Mouse (Mus musculus) neural tube, embryonic 13.5 days (tissue): ENCODE results near the gene Tmem205. TPM values are rescaled to one million over a fixed set of nuclear protein-coding genes. Genes with fewer than 3 reads are reported as not detected.
A peak's percentile ranks its signal among the peaks of the same experiment; 100 is the strongest.

Experiments used
- ATAC-seq: fragments of 200-750 bp; cut with Nextera tagmentation; 2 replicates; pipeline ENCODE4 v1.8.0; 2017; ENCODE audit warnings: low read depth, mild to moderate bottlenecking, moderate TSS enrichment, moderate library complexity
- H3K27ac ChIP-seq: fragments of 300-500 bp; sonication (generic); replicated peaks from 2 replicates; pipeline ENCODE4 v1.5.1; 2015; ENCODE audit warnings: moderate library complexity, mild to moderate bottlenecking, inconsistent platforms
- H3K27me3 ChIP-seq: fragments of 300-500 bp; sonication (generic); 2 replicates; pipeline ENCODE4 v1.6.1; 2015; ENCODE audit warnings: mild to moderate bottlenecking, inconsistent platforms
- H3K36me3 ChIP-seq: fragments of 300-500 bp; sonication (generic); 2 replicates; pipeline ENCODE4 v1.6.1; 2015; ENCODE audit warnings: mild to moderate bottlenecking, inconsistent platforms
- H3K4me1 ChIP-seq: fragments of 300-500 bp; sonication (generic); replicated peaks from 2 replicates; pipeline ENCODE4 v1.6.1; 2015; ENCODE audit warnings: inconsistent platforms
- H3K4me2 ChIP-seq: fragments of 300-500 bp; sonication (generic); 2 replicates; pipeline ENCODE4 v1.6.1; 2015; ENCODE audit warnings: inconsistent platforms, mild to moderate bottlenecking, moderate library complexity
- H3K4me3 ChIP-seq: fragments of 300-500 bp; sonication (generic); 2 replicates; pipeline ENCODE4 v1.5.1; 2015; ENCODE audit warnings: mild to moderate bottlenecking, inconsistent platforms
- H3K9ac ChIP-seq: fragments of 300-500 bp; sonication (generic); 2 replicates; pipeline ENCODE4 v1.6.1; 2015; ENCODE audit warnings: moderate library complexity, mild to moderate bottlenecking, inconsistent platforms
- H3K9me3 ChIP-seq: fragments of 300-500 bp; sonication (generic); 2 replicates; pipeline ENCODE4 v1.6.1; 2016; ENCODE audit warnings: inconsistent platforms
- WGBS: fragments of 180-500 bp; shearing (Covaris S2); methylation state at CpG from one replicate; pipeline ENCODE4 v1.1.7; 2015; 5-methylcytosine and 5-hydroxymethylcytosine counted together
- polyA plus RNA-seq: library from polyadenylated mRNA; unstranded; fragments of >200 nt; fragmentation: Nextera tagmentation; extraction: Ambion mirVana; gene quantifications from 2 replicates; pipeline ENCODE4 v1.2.1, GENCODE M21; 2015

Gene Tmem205
- polyA plus RNA-seq, result 41.7 and 47.4 TPM in 2 replicates

- H3K36me3 ChIP-seq, result peaks cover 7% of the 10 kb centered on the region; the same call in 1 of the 2 replicates
- H3K27ac ChIP-seq, result peak within 1 kb of the TSS; percentile 71
- H3K9me3 ChIP-seq, result no peaks in the 10 kb centered on the region
- H3K4me1 ChIP-seq, result peaks cover 16% of the 10 kb centered on the region
- peak within 1 kb of the TSS; percentile 52 for H3K4me3 ChIP-seq
- H3K4me2 ChIP-seq, result peak within 1 kb of the TSS; percentile 67
- peak; percentile 97 for ATAC-seq
- no peaks in the 10 kb centered on the region for H3K27me3 ChIP-seq
- H3K9ac ChIP-seq, result peak within 1 kb of the TSS; percentile 79
- under 1% methylated on average over 28 of the region's 28 CpGs for WGBS
Observed at GRCm38 (mm10) chr9:21927208-21927753, at the start of gene Tmem205, which contains the start of gene Ccdc159. Gene Tmem205 (minus strand): TSS chr9:21927556. Gene Ccdc159 (plus strand): TSS chr9:21927471.

DNA sequence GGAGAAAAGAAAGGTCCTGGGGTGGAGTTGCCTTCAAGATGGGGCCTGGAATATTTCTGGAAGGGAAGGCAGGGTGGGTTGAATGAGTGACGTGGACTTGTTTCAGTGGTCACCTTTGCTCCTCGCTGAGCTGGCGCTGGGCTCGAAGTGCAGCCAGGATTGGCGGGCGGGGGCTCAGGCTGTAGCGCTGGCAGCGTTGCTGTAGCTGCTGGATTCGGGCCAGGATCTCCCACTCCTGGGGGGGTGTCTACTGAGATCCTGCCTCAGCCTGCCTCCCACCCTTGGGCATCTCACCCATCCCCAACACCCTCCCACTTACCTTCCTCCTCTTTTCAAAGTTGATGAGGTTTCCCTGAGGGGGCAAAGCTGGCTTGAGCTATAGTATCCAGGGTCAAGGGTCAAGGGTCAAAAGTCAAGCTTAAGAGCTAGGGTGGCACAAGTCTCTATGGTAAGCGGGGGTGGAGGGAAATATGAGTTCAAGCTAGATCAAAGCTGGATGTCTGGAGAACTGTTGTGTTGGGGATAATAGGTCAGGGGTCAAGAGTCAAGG lies 49.3 kb upstream of the Tmem205 start:
- H3K9me3 ChIP-seq, result no peaks in the 10 kb centered on the region
- H3K27ac ChIP-seq, result no peak overlapping the region
- 90% methylated on average over 10 of the region's 10 CpGs for WGBS

DNA sequence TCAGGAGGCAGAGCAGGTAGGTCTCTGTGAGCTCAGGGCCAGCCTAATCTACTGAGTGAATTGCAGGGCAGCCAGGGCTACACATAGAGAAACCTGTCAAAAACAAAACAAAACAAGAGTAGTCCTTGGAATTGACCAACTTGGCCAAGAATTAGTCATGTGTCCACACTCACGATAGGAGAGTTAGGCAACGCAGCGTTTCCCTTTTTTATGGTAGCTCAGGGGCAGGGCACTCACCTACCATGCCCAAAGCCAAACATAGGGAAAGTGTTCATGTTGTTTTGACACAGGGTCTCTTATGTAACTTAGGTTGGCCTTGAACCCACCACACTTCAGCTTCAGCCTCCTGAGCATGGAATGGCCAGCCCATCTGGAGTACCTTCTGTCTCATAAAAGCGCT lies 41.9 kb upstream of the Tmem205 start:
- no peak overlapping the region for H3K27ac ChIP-seq
- no peak for ATAC-seq
- H3K4me2 ChIP-seq, result no peak overlapping the region
- H3K4me3 ChIP-seq, result no peak overlapping the region
- WGBS, result 92% methylated on average over 4 of the region's 4 CpGs
- H3K36me3 ChIP-seq, result no peaks in the 10 kb centered on the region
- no peak overlapping the region for H3K9ac ChIP-seq
- H3K27me3 ChIP-seq, result peaks cover 4% of the 10 kb centered on the region
- no peaks in the 10 kb centered on the region for H3K4me1 ChIP-seq
- no peaks in the 10 kb centered on the region for H3K9me3 ChIP-seq

More for the DNA sequence above, 49.3 kb upstream of the Tmem205 start:
- H3K27me3 ChIP-seq, result no peaks in the 10 kb centered on the region
- no peak overlapping the region for H3K4me2 ChIP-seq
- H3K9ac ChIP-seq, result no peak overlapping the region
- H3K36me3 ChIP-seq, result no peaks in the 10 kb centered on the region
- H3K4me1 ChIP-seq, result no peaks in the 10 kb centered on the region
- ATAC-seq, result no peak
- no peak overlapping the region for H3K4me3 ChIP-seq

GRCm38 (mm10) chr9:21968883-21969282 lies 41.5 kb upstream of the Tmem205 start:
- Histone ChIP-seq H3K9me3 (no peaks in the 10 kb centered on the region), H3K27me3 (peaks cover 8% of the 10 kb centered on the region), H3K4me2 (no peak overlapping the region), H3K9ac (no peak overlapping the region), H3K36me3 (no peaks in the 10 kb centered on the region), H3K4me3 (no peak overlapping the region), H3K27ac (no peak overlapping the region), H3K4me1 (no peaks in the 10 kb centered on the region; the same call in 1 of the 2 replicates)
- ATAC-seq, result no peak
- WGBS, result 72% methylated on average over 6 of the region's 6 CpGs

GRCm38 (mm10) chr9:21963417-21963816 lies 36.1 kb upstream of the Tmem205 start, which contains the start of gene Epor:
Gene Epor (minus strand): TSS chr9:21963506.
- Histone ChIP-seq H3K27me3 (peaks cover 59% of the 10 kb centered on the region), H3K9ac (peak within 1 kb of the TSS; percentile 59), H3K36me3 (no peaks in the 10 kb centered on the region), H3K27ac (no peak within 1 kb of the TSS), H3K9me3 (no peaks in the 10 kb centered on the region), H3K4me3 (peak within 1 kb of the TSS; percentile 35), H3K4me1 (peaks cover 33% of the 10 kb centered on the region), H3K4me2 (peak within 1 kb of the TSS; percentile 61)
- ATAC-seq, result 0 out of 2 replicates have a peak, but pooled peaks have one; percentile 16
- WGBS, result 16% methylated on average over 8 of the region's 8 CpGs

GRCm38 (mm10) chr9:21962416-21963059 lies 35.2 kb upstream of the Tmem205 start:
- H3K4me3 ChIP-seq, result peak overlapping the region; percentile 35
- peaks cover 33% of the 10 kb centered on the region for H3K4me1 ChIP-seq
- peaks cover 56% of the 10 kb centered on the region for H3K27me3 ChIP-seq
- H3K4me2 ChIP-seq, result peak overlapping the region; percentile 61
- H3K9me3 ChIP-seq, result no peaks in the 10 kb centered on the region
- ATAC-seq, result peak; percentile 41
- H3K36me3 ChIP-seq, result no peaks in the 10 kb centered on the region
- H3K9ac ChIP-seq, result peak overlapping the region; percentile 59
- no peak overlapping the region for H3K27ac ChIP-seq
- 3% methylated on average over 34 of the region's 34 CpGs for WGBS

- no peaks in the 10 kb centered on the region for H3K36me3 ChIP-seq
- peak overlapping the region; percentile 61 for H3K4me2 ChIP-seq
- H3K4me3 ChIP-seq, result peak overlapping the region; percentile 35
- under 1% methylated on average over 15 of the region's 15 CpGs for WGBS
- peaks cover 33% of the 10 kb centered on the region for H3K4me1 ChIP-seq
- ATAC-seq, result no peak
- H3K27me3 ChIP-seq, result peaks cover 56% of the 10 kb centered on the region
- H3K9me3 ChIP-seq, result no peaks in the 10 kb centered on the region
- H3K27ac ChIP-seq, result no peak overlapping the region
- H3K9ac ChIP-seq, result peak overlapping the region; percentile 59
Observed at GRCm38 (mm10) chr9:21962010-21962409, 34.7 kb upstream of the Tmem205 start.

- 2% methylated on average over 35 of the region's 35 CpGs for WGBS
- Histone ChIP-seq H3K36me3 (no peaks in the 10 kb centered on the region), H3K9ac (peak overlapping the region; percentile 59; the same call in 1 of the 2 replicates), H3K27me3 (peaks cover 56% of the 10 kb centered on the region), H3K4me3 (peak overlapping the region; percentile 35), H3K27ac (no peak overlapping the region), H3K4me2 (peak overlapping the region; percentile 61), H3K4me1 (peaks cover 37% of the 10 kb centered on the region), H3K9me3 (no peaks in the 10 kb centered on the region)
- ATAC-seq, result no peak
Observed at GRCm38 (mm10) chr9:21961366-21961980, 34.1 kb upstream of the Tmem205 start.

DNA sequence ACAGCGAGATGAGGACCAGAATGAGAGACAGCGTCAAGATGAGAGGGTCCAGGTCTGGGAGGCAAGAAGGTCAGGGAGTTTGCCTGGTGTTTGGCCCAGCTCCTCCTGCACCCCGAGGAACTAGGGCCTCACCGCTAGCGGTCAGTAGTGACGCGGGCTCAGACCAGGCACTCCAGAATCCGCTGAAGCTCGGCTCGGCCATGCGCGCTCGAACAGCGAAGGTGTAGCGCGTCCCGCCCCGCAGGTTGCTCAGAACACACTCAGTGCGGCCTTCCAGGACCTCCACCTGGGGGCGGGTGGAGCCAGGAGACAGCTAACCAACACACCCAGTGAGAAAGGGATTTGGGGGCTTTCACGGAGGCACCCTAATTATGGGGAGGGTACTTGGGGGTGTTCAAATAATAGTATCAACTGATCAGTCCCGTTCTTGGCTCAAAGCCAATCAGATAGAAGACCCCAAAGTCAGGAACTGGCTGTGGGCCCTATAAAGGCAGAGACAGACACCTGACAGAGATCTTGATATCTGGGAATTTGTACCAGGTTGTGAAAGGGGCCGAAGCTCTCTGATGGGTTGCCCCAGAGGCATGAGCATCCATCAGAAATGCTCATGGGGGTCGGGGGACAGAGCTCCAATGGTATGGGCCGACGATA lies 33.3 kb upstream of the Tmem205 start:
- H3K4me3 ChIP-seq, result no peak overlapping the region
- 7% methylated on average over 26 of the region's 26 CpGs for WGBS
- H3K4me2 ChIP-seq, result peak overlapping the region; percentile 24; the same call in 1 of the 2 replicates
- H3K9ac ChIP-seq, result no peak overlapping the region
- H3K27ac ChIP-seq, result no peak overlapping the region
- H3K27me3 ChIP-seq, result peaks cover 56% of the 10 kb centered on the region
- peaks cover 40% of the 10 kb centered on the region for H3K4me1 ChIP-seq
- H3K36me3 ChIP-seq, result no peaks in the 10 kb centered on the region
- no peaks in the 10 kb centered on the region for H3K9me3 ChIP-seq
- ATAC-seq, result no peak

DNA sequence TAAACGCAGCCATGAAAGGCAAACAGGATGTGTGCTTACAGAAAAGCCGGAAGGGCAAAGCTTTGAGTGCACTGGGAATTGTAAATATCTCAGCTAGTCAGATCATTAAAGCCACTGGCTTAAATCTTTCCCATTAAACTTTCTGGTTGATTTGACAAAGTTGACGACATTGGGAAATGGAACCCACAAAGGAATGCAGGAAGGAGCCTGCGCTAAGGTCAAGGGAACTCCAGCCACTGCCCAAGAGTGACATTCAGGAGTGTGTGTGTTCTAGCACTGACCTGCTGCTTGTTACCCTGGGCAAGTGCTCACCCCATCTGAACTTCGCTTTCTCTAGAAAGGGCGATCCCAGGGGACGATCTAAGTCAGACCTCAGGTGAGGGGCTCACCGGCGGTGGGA lies 32.8 kb upstream of the Tmem205 start:
- WGBS, result 49% methylated on average over 9 of the region's 9 CpGs
- Histone ChIP-seq H3K27ac (no peak overlapping the region), H3K4me1 (peaks cover 40% of the 10 kb centered on the region), H3K4me3 (no peak overlapping the region), H3K4me2 (no peak overlapping the region; the same call in 1 of the 2 replicates), H3K9me3 (no peaks in the 10 kb centered on the region), H3K27me3 (peaks cover 56% of the 10 kb centered on the region), H3K36me3 (no peaks in the 10 kb centered on the region), H3K9ac (no peak overlapping the region)
- ATAC-seq, result no peak

- no peak for ATAC-seq
- no peak overlapping the region for H3K27ac ChIP-seq
- H3K9me3 ChIP-seq, result no peaks in the 10 kb centered on the region
- H3K4me3 ChIP-seq, result no peak overlapping the region
- WGBS, result 88% methylated on average over 7 of the region's 7 CpGs
- H3K9ac ChIP-seq, result no peak overlapping the region
- peaks cover 55% of the 10 kb centered on the region for H3K27me3 ChIP-seq
- H3K4me2 ChIP-seq, result no peak overlapping the region
- peaks cover 43% of the 10 kb centered on the region for H3K4me1 ChIP-seq
- no peaks in the 10 kb centered on the region for H3K36me3 ChIP-seq
Observed at GRCm38 (mm10) chr9:21959244-21959643, 31.9 kb upstream of the Tmem205 start.
